Mouse (Mus musculus) T-helper 17 cell (primary cell): ENCODE measurements around the gene Phrf1.

ENCODE experiments used
- in situ Hi-C, 2 experiments: fragments of 300-600 bp; cut with MboI, MseI; formaldehyde crosslinking; loops; 1 replicate in 1 of 2; 2 replicates in 1 of 2; pipeline ENCODE4 v1.15.1; 2025; ENCODE audit warnings: high pct_unique_total_duplicates in 2 of 2

The Phrf1 gene

GRCm38 (mm10) chr7:141228279-141229067, at the start of gene Phrf1:
Gene Phrf1 (plus strand): TSS chr7:141228784.
- in situ Hi-C loops = no loop called here

GRCm38 (mm10) chr7:141188194-141188593, 40.4 kb upstream of the Phrf1 start:
- in situ Hi-C loops = loop anchor here in 1 of 2 experiments (5.0 kb wide), 1 partner anchor 346 kb away; no protein-coding TSS in a partner anchor

GRCm38 (mm10) chr7:141188733-141189132, 39.9 kb upstream of the Phrf1 start:
- in situ Hi-C loops = loop anchor here in 1 of 2 experiments (5.0 kb wide), 1 partner anchor 346 kb away; no protein-coding TSS in a partner anchor

- in situ Hi-C loops = no loop called here
These were observed 38.4 kb upstream of the Phrf1 start for GRCm38 (mm10) chr7:141190220-141190619.

GRCm38 (mm10) chr7:141191036-141191435, 37.5 kb upstream of the Phrf1 start:
- in situ Hi-C loops = no loop called here

GRCm38 (mm10) chr7:141191796-141192685, 36.5 kb upstream of the Phrf1 start:
- in situ Hi-C loops = no loop called here

GRCm38 (mm10) chr7:141192776-141193347, 35.7 kb upstream of the Phrf1 start:
- in situ Hi-C loops = no loop called here

- in situ Hi-C loops = no loop called here
These were observed 35.2 kb upstream of the Phrf1 start for GRCm38 (mm10) chr7:141193348-141193856.

GRCm38 (mm10) chr7:141193948-141194347, 34.6 kb upstream of the Phrf1 start, which contains the start of the genes Hras and Lrrc56:
Gene Hras (minus strand): TSS chr7:141194005.
Gene Lrrc56 (plus strand): TSS chr7:141194157.
- in situ Hi-C loops = no loop called here

- in situ Hi-C loops = no loop called here
These were observed 34.2 kb upstream of the Phrf1 start for GRCm38 (mm10) chr7:141194409-141194808.

- in situ Hi-C loops = no loop called here
These were observed 33.8 kb upstream of the Phrf1 start for GRCm38 (mm10) chr7:141194830-141195229.

- in situ Hi-C loops = no loop called here
These were observed 32.8 kb upstream of the Phrf1 start for GRCm38 (mm10) chr7:141195754-141196153.

- in situ Hi-C loops = no loop called here
These were observed 31.8 kb upstream of the Phrf1 start for GRCm38 (mm10) chr7:141196619-141197282.

- in situ Hi-C loops = no loop called here
These were observed 30.5 kb upstream of the Phrf1 start for GRCm38 (mm10) chr7:141198121-141198520.

GRCm38 (mm10) chr7:141204546-141204945, 24.0 kb upstream of the Phrf1 start:
- in situ Hi-C loops = no loop called here

GRCm38 (mm10) chr7:141205504-141205903, 23.1 kb upstream of the Phrf1 start:
- in situ Hi-C loops = no loop called here

- in situ Hi-C loops = no loop called here
These were observed 22.2 kb upstream of the Phrf1 start for GRCm38 (mm10) chr7:141206182-141206937.

- in situ Hi-C loops = no loop called here
These were observed 19.1 kb upstream of the Phrf1 start for GRCm38 (mm10) chr7:141209526-141209925.

- in situ Hi-C loops = no loop called here
These were observed 18.4 kb upstream of the Phrf1 start for GRCm38 (mm10) chr7:141210137-141210536.

- in situ Hi-C loops = no loop called here
These were observed 17.9 kb upstream of the Phrf1 start for GRCm38 (mm10) chr7:141210606-141211131.
